Mouse (Mus musculus): ENCODE results near the gene Kyat1. TPM values are rescaled to one million over a fixed set of nuclear protein-coding genes. Genes with fewer than 3 reads are reported as not detected.

Gene Kyat1
- polyA plus RNA-seq (2017; shearing (Covaris generic)): 17.1 TPM

GRCm38 (mm10) chr2:30205629-30206357, at the start of gene Kyat1:
Gene Kyat1, minus strand, starts transcription at chr2:30205847.

GRCm38 (mm10) chr2:30240267-30240666, 34.6 kb upstream of the Kyat1 start, which contains the start of gene Gm28035:
Gene Gm28035, plus strand, starts transcription at chr2:30240567.

GRCm38 (mm10) chr2:30237199-30237880, 31.7 kb upstream of the Kyat1 start, which contains the start of gene Lrrc8a:
Gene Lrrc8a, plus strand, starts transcription at chr2:30237715.

GRCm38 (mm10) chr2:30177700-30178675, 27.7 kb downstream of the Kyat1 start, which contains the start of gene Spout1:
Gene Spout1, minus strand, starts transcription at chr2:30178459.

GRCm38 (mm10) chr2:30171371-30171996, 34.2 kb downstream of the Kyat1 start, which contains the start of gene Endog:
Gene Endog, plus strand, starts transcription at chr2:30171493.

Other genes starting within 250 kb of the Kyat1 start
- 107 TPM for gene Sptan1, start 240.3 kb downstream of the Kyat1 start, polyA plus RNA-seq (2017; shearing (Covaris generic))
- gene Wdr34, start 157.0 kb downstream of the Kyat1 start, polyA plus RNA-seq (2017; shearing (Covaris generic)): 1.3 TPM
- 396 TPM for gene Set, start 148.5 kb downstream of the Kyat1 start, polyA plus RNA-seq (2017; shearing (Covaris generic))
- 0.49 TPM for gene Pkn3, start 128.2 kb downstream of the Kyat1 start, polyA plus RNA-seq (2017; shearing (Covaris generic))
- gene Zdhhc12, start 112.2 kb downstream of the Kyat1 start, polyA plus RNA-seq (2017; shearing (Covaris generic)): 29.9 TPM
- gene Zer1, start 81.3 kb downstream of the Kyat1 start, polyA plus RNA-seq (2017; shearing (Covaris generic)): 69.3 TPM
- gene Tbc1d13, start 72.1 kb downstream of the Kyat1 start, polyA plus RNA-seq (2017; shearing (Covaris generic)): 6.8 TPM
- 23.8 TPM for gene Endog, start 34.4 kb downstream of the Kyat1 start, polyA plus RNA-seq (2017; shearing (Covaris generic))
- gene Spout1, start 27.4 kb downstream of the Kyat1 start, polyA plus RNA-seq (2017; shearing (Covaris generic)): 42.2 TPM
- 6.6 TPM for gene Lrrc8a, start 31.9 kb upstream of the Kyat1 start, polyA plus RNA-seq (2017; shearing (Covaris generic))
- 6.8 TPM for gene Gm28035, start 34.7 kb upstream of the Kyat1 start, polyA plus RNA-seq (2017; shearing (Covaris generic))
- gene Phyhd1, start 60.4 kb upstream of the Kyat1 start, polyA plus RNA-seq (2017; shearing (Covaris generic)): 6.3 TPM
- gene Gm28038, start 75.2 kb upstream of the Kyat1 start, polyA plus RNA-seq (2017; shearing (Covaris generic)): 4.4 TPM
- gene Dolk, start 80.5 kb upstream of the Kyat1 start, polyA plus RNA-seq (2017; shearing (Covaris generic)): 17.0 TPM
- gene Nup188, start 80.5 kb upstream of the Kyat1 start, polyA plus RNA-seq (2017; shearing (Covaris generic)): 21.9 TPM
- 154 TPM for gene Sh3glb2, start 153.5 kb upstream of the Kyat1 start, polyA plus RNA-seq (2017; shearing (Covaris generic))
- 12.9 TPM for gene Miga2, start 158.4 kb upstream of the Kyat1 start, polyA plus RNA-seq (2017; shearing (Covaris generic))
- 32.8 TPM for gene Dolpp1, start 186.4 kb upstream of the Kyat1 start, polyA plus RNA-seq (2017; shearing (Covaris generic))
- gene Crat, start 210.0 kb upstream of the Kyat1 start, polyA plus RNA-seq (2017; shearing (Covaris generic)): 8.1 TPM
- gene Ptpa, start 210.2 kb upstream of the Kyat1 start, polyA plus RNA-seq (2017; shearing (Covaris generic)): 113 TPM

All from CD4-positive, CD25-positive, alpha-beta regulatory T cell (primary cell).